Mouse (Mus musculus) heart, embryonic 13.5 days (tissue): ENCODE data around the gene Oard1. TPM values are rescaled to one million over a fixed set of nuclear protein-coding genes. Genes with fewer than 3 reads are reported as not detected.

ENCODE experiments used
- ATAC-seq: fragments of 200-750 bp; cut with Nextera tagmentation; 2 replicates; pipeline ENCODE4 v1.8.0; 2017; ENCODE audit warnings: moderate TSS enrichment; ENCODE audit not compliant: insufficient number of reproducible peaks, low FRiP score, low TSS enrichment; ENCODE audit errors: extremely low read depth
- H3K27ac ChIP-seq: fragments of 300-500 bp; sonication (generic); replicated peaks from 2 replicates; pipeline ENCODE4 v1.5.1; 2015; ENCODE audit warnings: moderate library complexity, mild to moderate bottlenecking, inconsistent platforms
- H3K27me3 ChIP-seq: fragments of 300-500 bp; sonication (generic); replicated peaks from 2 replicates; pipeline ENCODE4 v1.6.1; 2015; ENCODE audit warnings: mild to moderate bottlenecking, inconsistent platforms
- H3K36me3 ChIP-seq: fragments of 300-500 bp; sonication (generic); 2 replicates; pipeline ENCODE4 v1.6.1; 2015; ENCODE audit warnings: mild to moderate bottlenecking, inconsistent platforms
- H3K4me1 ChIP-seq: fragments of 300-500 bp; sonication (generic); 2 replicates; pipeline ENCODE4 v1.6.1; 2015; ENCODE audit warnings: inconsistent platforms
- H3K4me2 ChIP-seq: fragments of 300-500 bp; sonication (generic); 2 replicates; pipeline ENCODE4 v1.6.1; 2015; ENCODE audit warnings: inconsistent platforms, mild to moderate bottlenecking, moderate library complexity
- H3K4me3 ChIP-seq: fragments of 300-500 bp; sonication (generic); 2 replicates; pipeline ENCODE4 v1.5.1; 2015; ENCODE audit warnings: moderate library complexity, mild to moderate bottlenecking, inconsistent platforms
- H3K9ac ChIP-seq: fragments of 300-500 bp; sonication (generic); 2 replicates; pipeline ENCODE4 v1.6.1; 2015; ENCODE audit warnings: inconsistent platforms, mild to moderate bottlenecking, moderate library complexity
- H3K9me3 ChIP-seq: fragments of 300-500 bp; sonication (generic); 2 replicates; pipeline ENCODE4 v1.6.1; 2016; ENCODE audit warnings: inconsistent platforms
- WGBS: fragments of 180-500 bp; shearing (Covaris S2); methylation state at CpG from one replicate; pipeline ENCODE4 v1.1.7; 2015; ENCODE audit warnings: mixed read lengths; 5-methylcytosine and 5-hydroxymethylcytosine counted together
- polyA plus RNA-seq: library from polyadenylated mRNA; unstranded; fragments of >200 nt; fragmentation: Nextera tagmentation; extraction: Ambion mirVana; gene quantifications from 2 replicates; pipeline ENCODE4 v1.2.1, GENCODE M21; 2015

The Oard1 gene
- polyA plus RNA-seq, 1 experiment from 2014 or later, result 44.3 TPM

- Histone ChIP-seq H3K4me2 (no peak overlapping the region), H3K9ac (no peak overlapping the region), H3K4me3 (no peak overlapping the region), H3K4me1 (no peaks in the 10 kb centered on the region), H3K9me3 (no peaks in the 10 kb centered on the region), H3K36me3 (no peaks in the 10 kb centered on the region), H3K27me3 (no peaks in the 10 kb centered on the region), H3K27ac (no peak overlapping the region)
- no peak for ATAC-seq
- 66% methylated on average over 13 of the region's 13 CpGs for WGBS
Observed at GRCm38 (mm10) chr17:48457971-48458653, 48.3 kb downstream of the Oard1 start.

- Histone ChIP-seq H3K4me2 (no peak overlapping the region), H3K4me3 (no peak overlapping the region), H3K4me1 (peaks cover 4% of the 10 kb centered on the region), H3K9me3 (no peaks in the 10 kb centered on the region), H3K9ac (no peak overlapping the region), H3K27me3 (peaks cover 27% of the 10 kb centered on the region), H3K36me3 (no peaks in the 10 kb centered on the region), H3K27ac (no peak overlapping the region)
- 87% methylated on average over 13 of the region's 13 CpGs for WGBS
- ATAC-seq, result no peak
Observed at GRCm38 (mm10) chr17:48462096-48462495, 52.3 kb downstream of the Oard1 start.

GRCm38 (mm10) chr17:48463391-48463790 lies 53.6 kb downstream of the Oard1 start:
- Histone ChIP-seq H3K27me3 (peaks cover 38% of the 10 kb centered on the region), H3K36me3 (no peaks in the 10 kb centered on the region), H3K9me3 (no peaks in the 10 kb centered on the region), H3K27ac (no peak overlapping the region), H3K4me1 (peaks cover 8% of the 10 kb centered on the region), H3K9ac (no peak overlapping the region), H3K4me3 (no peak overlapping the region), H3K4me2 (no peak overlapping the region)
- no peak for ATAC-seq
- 85% methylated on average over 4 of the region's 4 CpGs for WGBS

Other genes starting within 250 kb of the Oard1 start
- gene A530064D06Rik, start 242.7 kb upstream of the Oard1 start, polyA plus RNA-seq, result 0.04 and 0.12 TPM in 2 replicates
- gene Trem1, start 177.2 kb upstream of the Oard1 start, polyA plus RNA-seq, result 0.05 and 0.13 TPM in 2 replicates
- gene Trem3, start 162.2 kb upstream of the Oard1 start, polyA plus RNA-seq, result not detected in 2 replicates
- gene Treml4, start 145.7 kb upstream of the Oard1 start, polyA plus RNA-seq, result 0.22 and 0.59 TPM in 2 replicates
- 0.37 and 0.52 TPM in 2 replicates for gene Treml2, start 110.5 kb upstream of the Oard1 start, polyA plus RNA-seq
- gene B430306N03Rik, start 93.9 kb upstream of the Oard1 start, polyA plus RNA-seq, result 0.17 and 0.24 TPM in 2 replicates
- gene Trem2, start 63.6 kb upstream of the Oard1 start, polyA plus RNA-seq, result 3.9 and 4.6 TPM in 2 replicates
- gene Treml1, start 50.1 kb upstream of the Oard1 start, polyA plus RNA-seq, result 3.3 and 3.8 TPM in 2 replicates
- 9.9 and 10.5 TPM in 2 replicates for gene Nfya, start 108 bp upstream of the Oard1 start, polyA plus RNA-seq
- 182 and 204 TPM in 2 replicates for gene Apobec2, start 22.9 kb downstream of the Oard1 start, polyA plus RNA-seq
- gene Tspo2, start 41.5 kb downstream of the Oard1 start, polyA plus RNA-seq, result 8.8 and 9.0 TPM in 2 replicates
- gene Unc5cl, start 44.9 kb downstream of the Oard1 start, polyA plus RNA-seq, result 0.23 and 0.24 TPM in 2 replicates